Mouse (Mus musculus) myocyte (in vitro differentiated cells): ENCODE data around the gene Dynlt1a. TPM values are rescaled to one million over a fixed set of nuclear protein-coding genes. Genes with fewer than 3 reads are reported as not detected.
"Not testable (repeated sequence)": the region's sequence is repeated elsewhere in the genome, so short reads cannot be mapped to it uniquely, and the experiment has no call there.

Experiments used
- H3K27me3 ChIP-seq: one replicate; pipeline ENCODE4 v1.6.1; 2011; ENCODE audit not compliant: control insufficient read depth, insufficient read depth, insufficient read length
- H3K36me3 ChIP-seq: one replicate; pipeline ENCODE4 v1.6.1; 2011; ENCODE audit not compliant: control insufficient read depth, insufficient read depth
- H3K4me2 ChIP-seq: one replicate; pipeline ENCODE4 v1.6.1; 2011; ENCODE audit warnings: low read depth, control low read depth
- H3K4me3 ChIP-seq: one replicate; pipeline ENCODE4 v1.5.1; 2011; ENCODE audit warnings: mild to moderate bottlenecking, control low read depth, moderate library complexity
- H3K79me2 ChIP-seq: one replicate; pipeline ENCODE4 v1.6.1; 2011; ENCODE audit not compliant: control insufficient read depth, insufficient read depth
- H3ac ChIP-seq: one replicate; pipeline ENCODE4 v1.6.1; 2011; ENCODE audit not compliant: control insufficient read depth, insufficient read length
- polyA plus RNA-seq: library from polyadenylated mRNA; unstranded; fragments of >200 nt; fragmentation: generic; extraction: Trizol; gene quantifications from one replicate; pipeline ENCODE4 v1.2.1, GENCODE M21; 2012; ENCODE audit warnings: missing spikeins

The Dynlt1a gene
- polyA plus RNA-seq, 1 experiment: 7.0 TPM

DNA sequence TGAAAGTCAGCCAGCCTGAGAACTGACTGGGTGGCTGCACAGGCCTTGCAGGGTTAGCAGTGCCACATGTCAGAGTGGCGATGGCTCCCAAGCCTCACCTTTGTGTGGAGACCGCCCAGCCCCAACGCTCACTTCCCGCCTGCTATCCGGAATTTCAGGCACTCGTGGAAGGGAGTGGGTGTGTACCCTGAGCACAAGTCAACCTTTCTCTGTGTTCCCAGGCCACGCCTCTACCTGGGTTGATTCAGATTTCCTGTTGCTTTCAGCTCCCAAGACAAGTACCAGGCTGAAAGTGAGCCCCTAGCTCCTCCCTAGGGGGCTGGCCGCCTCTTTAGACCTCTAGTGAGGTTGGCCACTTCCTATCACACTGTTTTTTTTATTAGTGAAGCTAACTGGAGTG, 38.1 kb downstream of the Dynlt1a start:
- not testable (repeated sequence) for H3ac ChIP-seq, H3K27me3 ChIP-seq, H3K4me2 ChIP-seq, H3K4me3 ChIP-seq, H3K36me3 ChIP-seq, H3K79me2 ChIP-seq

DNA sequence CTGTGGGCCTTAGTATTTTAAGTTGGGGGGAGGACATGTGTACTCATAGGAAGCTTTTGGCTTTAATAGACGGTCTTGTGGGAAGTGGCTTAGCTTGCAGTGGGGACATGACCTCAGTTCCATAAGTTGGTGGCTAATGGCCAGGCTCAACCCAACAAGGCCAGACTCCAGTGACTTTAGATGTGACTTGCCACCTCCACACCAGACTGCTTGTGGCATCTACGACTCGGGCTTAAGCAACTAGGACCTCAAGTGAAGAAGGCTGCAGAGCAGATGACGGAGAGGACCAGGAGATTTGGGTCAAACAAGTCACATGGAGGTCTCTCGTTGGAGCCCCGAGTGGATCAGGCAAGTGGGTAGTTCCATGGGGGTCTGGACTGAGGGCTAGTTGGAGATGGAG, 42.6 kb downstream of the Dynlt1a start:
- H3K4me3 ChIP-seq, H3ac ChIP-seq, H3K79me2 ChIP-seq, H3K4me2 ChIP-seq, H3K36me3 ChIP-seq, H3K27me3 ChIP-seq: not testable (repeated sequence)

DNA sequence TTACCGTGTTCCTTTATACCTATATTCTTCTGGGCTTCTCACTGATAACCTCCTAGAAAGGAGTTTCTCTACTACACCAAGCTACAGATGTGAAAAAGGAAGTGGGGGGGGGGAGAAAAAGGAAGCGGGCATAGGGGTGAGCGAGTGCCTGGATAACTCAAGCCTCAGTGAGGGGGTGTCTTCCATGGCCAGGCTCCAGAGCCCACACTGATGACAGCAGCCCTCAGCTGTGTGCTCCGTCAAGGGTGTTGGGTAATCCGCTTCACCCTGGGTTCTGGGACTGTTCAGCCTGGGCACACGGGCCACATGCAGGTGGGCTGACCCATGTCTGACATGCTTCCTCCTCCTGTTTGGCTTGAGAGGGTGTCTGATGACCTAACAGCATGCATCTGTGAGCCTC, 45.3 kb downstream of the Dynlt1a start:
- not testable (repeated sequence) for H3K79me2 ChIP-seq, H3K36me3 ChIP-seq, H3K4me2 ChIP-seq, H3ac ChIP-seq, H3K27me3 ChIP-seq, H3K4me3 ChIP-seq

DNA sequence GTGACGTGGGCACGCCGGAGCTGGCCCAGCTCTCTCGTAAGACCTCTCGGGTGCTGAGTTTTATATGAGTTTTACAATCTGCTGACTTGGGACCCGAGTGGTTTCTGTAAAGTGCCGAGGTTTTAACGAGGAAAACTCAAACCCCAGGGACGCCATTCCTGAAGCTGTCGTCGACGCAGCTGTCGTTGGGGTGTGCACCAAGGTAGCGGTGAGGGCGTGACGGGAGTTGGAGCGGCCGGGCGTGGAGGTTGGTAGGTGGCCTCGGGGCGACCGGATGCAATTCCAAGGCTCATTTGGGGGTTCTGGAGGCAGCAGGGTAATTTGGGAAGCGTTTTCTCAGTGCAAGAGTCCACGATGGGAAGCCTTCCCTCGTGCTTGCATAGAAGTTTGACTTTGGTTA, 46.5 kb downstream of the Dynlt1a start:
- not testable (repeated sequence) for H3K79me2 ChIP-seq, H3K36me3 ChIP-seq, H3K4me2 ChIP-seq, H3ac ChIP-seq, H3K4me3 ChIP-seq, H3K27me3 ChIP-seq

DNA sequence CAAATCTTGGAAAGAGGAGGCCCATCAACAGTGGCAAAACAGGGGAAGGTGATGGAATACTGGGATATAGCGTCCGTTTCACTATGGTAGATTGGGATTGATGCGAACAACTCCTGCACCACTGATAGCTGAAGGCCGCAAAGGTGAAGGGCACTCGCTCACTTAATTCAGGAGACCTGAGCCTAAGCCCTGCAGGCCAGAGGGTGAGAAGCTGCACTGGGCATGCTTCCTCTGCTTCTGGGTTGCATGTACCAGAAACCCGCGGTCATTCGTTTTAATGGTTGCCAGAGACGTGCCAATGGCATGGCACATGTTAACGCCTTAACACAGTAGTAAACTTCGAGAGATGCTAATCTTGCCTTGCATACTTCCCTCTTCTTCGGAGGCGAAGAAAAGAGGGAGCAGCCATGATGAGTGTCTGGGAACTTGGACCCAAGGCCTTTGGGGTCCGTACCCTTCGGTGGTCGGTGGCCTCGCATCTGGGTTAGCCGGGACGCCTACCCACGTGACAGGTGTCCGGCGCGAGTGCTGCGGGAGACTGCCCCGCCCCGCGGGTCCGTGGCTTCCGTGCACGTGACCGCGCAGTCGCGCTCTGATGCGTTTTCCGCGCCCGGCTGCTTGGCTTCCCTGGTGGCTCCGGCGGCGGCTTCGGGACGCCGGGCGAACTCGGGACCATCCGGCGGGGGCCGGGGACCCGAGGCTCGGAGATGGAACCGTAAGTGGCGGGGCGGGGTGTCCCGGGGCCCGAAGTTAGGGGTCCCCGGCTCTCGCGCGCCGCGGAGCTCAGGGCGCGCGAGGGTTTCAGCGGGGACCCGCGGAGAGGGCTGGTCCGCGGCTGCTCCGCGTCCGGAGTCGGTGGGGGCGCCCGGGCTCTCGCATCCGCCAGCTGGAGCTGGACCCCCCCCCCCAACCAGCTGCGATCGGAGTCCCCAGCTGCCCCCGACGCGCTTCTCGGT, 47.1 kb downstream of the Dynlt1a start:
- H3K4me2 ChIP-seq, H3K4me3 ChIP-seq, H3K79me2 ChIP-seq, H3K27me3 ChIP-seq, H3ac ChIP-seq, H3K36me3 ChIP-seq: not testable (repeated sequence)

DNA sequence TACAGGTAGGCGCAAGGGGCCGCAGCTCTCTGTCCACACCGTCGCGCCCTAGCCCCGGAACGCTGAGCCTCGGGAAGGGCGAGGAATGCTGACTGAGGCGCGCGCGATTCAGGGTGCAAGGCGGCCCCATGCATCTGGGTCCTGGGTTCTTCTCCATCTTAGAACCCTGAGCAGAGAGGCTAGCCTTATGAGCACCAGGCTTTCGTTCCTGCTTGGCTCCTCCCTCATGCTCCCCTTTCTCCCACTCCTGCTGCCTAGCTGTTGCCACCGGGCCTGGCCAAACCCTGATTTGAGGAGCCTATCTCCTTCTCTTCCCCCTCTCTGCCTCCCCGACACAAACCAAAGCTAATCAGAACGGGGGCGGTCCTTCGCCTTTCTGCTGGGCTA, 60.2 kb downstream of the Dynlt1a start:
- not testable (repeated sequence) for H3K27me3 ChIP-seq, H3K79me2 ChIP-seq, H3K4me2 ChIP-seq, H3K4me3 ChIP-seq, H3ac ChIP-seq, H3K36me3 ChIP-seq

DNA sequence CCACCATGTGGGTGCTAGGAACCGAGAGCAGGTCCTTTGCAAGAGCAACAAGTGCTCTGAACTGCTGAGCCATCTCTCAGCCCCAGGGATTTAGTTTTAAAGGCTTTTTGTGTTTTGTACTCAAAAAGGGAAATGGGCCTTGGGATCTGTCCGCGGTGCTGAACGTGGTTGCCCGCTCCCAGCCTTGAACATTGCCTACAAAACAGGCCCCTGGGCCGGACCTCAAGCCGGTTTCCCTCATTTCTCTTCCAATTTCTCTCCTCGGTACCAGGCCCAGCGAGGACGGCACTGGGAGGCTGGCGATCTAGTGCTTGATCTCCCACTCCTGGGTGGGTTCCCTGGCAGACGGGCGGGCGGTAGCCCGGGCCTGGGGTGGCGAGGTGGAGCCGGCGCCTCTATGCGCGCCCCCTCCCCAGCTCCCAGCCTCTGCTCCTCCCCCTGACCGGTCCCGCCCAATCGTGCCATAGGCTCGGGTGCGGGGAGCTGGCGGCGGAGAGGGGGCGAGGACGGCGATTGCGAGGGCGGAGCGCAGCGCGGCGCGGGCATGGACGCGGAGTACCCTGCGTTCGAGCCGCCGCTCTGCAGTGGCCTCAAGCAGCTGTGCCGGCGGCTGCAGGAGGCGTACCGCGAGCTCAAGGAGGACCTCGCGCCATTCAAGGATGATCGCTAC, 60.8 kb downstream of the Dynlt1a start, which contains the start of gene Tmem181a:
Gene Tmem181a, plus strand, starts transcription at position 461 of the 670 bp plus-strand sequence.
- H3K27me3 ChIP-seq, H3K36me3 ChIP-seq, H3ac ChIP-seq, H3K4me2 ChIP-seq, H3K4me3 ChIP-seq, H3K79me2 ChIP-seq: not testable (repeated sequence)

Other genes with a start within 250 kb of the Dynlt1a start
- 3.5 TPM for gene Serac1, start 237.8 kb downstream of the Dynlt1a start, polyA plus RNA-seq
- 72.8 TPM for gene Gtf2h5, start 237.7 kb downstream of the Dynlt1a start, polyA plus RNA-seq
- gene Tulp4, start 211.1 kb downstream of the Dynlt1a start, polyA plus RNA-seq: 56.4 TPM
- 8.7 TPM for gene Tmem181a, start 60.6 kb downstream of the Dynlt1a start, polyA plus RNA-seq
- gene Dynlt1b, start 112.6 kb upstream of the Dynlt1a start, polyA plus RNA-seq: 201 TPM